Mouse (Mus musculus) frontal cortex, postnatal 25 days (tissue): ENCODE measurements around the gene Szt2.
A peak's percentile ranks its signal among the peaks of the same experiment; 100 is the strongest.

Experiments
- DNase-seq, 2 experiments: peaks; one replicate each; pipeline ENCODE4 v3.0.0; 2022; ENCODE audit warnings: low spot score in 2 of 2

Szt2 gene

DNA sequence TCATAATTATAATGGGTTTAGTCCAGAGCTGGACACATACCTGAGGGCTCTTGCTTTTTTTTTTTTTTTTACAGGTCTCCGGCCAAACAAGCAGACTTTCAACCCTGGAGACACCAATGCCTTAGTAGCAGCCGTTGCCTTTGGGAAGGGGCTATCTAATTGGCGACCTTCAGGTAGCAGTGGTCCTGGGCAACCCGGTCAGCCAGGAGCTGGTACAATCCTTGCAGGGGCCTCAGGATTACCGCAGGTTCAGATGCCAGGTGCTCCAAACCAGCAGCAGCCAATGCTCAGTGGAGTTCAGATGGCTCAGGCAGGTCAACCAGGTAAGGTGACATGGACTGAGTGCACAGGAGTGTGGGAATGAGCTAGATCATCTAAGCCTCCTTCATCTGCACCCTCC, 4.5 kb upstream of the Szt2 start:
- DNase-seq: no peak

DNA sequence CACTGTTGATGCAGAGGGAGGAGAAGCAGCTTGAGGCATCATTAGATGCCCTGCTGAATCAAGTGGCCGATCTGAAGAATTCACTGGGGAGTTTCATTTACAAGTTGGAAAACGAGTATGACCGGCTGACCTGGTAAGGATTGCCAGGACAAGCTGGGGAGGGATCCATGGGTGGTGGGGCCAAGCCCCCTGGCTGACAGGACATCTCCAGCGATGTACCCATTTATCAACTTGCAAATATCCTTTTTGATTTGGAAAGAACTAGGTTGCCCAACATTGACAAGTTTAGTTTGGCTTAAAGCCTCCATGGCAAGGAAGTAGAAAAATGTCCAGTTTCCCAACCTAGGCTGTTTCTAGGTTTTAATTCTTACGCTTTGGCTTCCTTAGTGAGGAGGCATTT, 1.8 kb upstream of the Szt2 start:
- no peak for DNase-seq

GRCm38 (mm10) chr4:118402701-118403100, 6.4 kb downstream of the Szt2 start:
- no peak for DNase-seq

DNA sequence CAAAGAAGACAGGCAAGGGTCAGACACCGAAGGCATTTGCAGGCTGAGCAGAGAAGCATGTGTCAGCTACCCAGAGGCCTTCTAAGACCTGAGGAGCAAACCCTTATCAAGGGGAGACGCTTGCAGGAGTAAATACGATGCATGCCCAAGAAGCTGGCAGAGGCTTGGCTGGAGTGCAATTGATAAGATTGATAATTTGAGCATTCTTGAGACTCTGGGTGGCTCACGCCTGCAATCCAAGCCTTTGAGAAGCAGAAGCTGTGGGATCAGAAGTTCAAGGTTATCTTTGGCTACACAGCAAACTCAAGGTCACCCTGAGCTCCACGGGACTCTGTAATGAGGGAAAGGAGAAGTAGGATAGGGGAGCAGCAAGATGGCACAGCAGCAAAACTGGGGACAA, 7.2 kb downstream of the Szt2 start:
- DNase-seq: no peak

GRCm38 (mm10) chr4:118401421-118401820, 7.7 kb downstream of the Szt2 start:
- no peak for DNase-seq

DNA sequence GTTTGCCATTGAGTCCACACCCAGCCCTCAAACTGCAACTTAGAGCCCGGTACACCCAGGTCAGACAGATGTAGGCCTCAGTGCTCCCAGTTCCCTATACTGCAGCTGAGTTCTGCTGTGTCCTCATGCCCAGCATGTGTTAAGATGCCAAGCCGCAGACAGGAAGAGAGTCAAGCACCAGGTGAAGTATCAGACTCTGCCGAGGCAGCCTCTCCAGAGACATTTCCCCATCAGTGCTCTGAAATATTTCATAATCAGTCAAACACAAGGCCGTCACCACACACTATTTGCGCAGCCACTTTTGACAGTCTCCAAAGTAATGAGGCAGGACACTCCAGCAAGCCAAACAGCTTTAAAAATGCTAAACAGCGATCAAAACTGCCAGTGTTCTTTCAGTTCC, 10.7 kb downstream of the Szt2 start:
- no peak for DNase-seq

- no peak for DNase-seq
These were observed 12.6 kb downstream of the Szt2 start for GRCm38 (mm10) chr4:118396433-118396832.

DNA sequence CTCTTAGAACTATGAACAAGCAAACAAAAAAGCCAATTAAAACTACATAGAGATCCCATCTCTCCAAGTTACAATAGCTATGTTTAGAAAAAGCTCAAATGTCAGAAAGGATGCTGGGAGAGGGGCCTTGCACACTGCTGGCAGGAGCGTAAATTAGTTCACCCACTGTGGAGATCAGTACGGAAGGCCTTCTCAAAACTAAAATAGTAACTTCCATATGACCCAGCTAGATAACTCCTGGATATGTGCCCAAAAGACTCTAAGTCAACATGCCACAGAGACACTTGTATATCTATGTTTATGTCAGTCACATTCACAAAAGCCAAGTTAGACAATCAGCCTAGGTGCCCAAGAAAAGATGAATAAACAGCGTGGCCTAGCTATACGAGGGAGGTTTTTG, 13.8 kb downstream of the Szt2 start:
- DNase-seq: no peak

GRCm38 (mm10) chr4:118394505-118394904, 14.6 kb downstream of the Szt2 start:
- no peak for DNase-seq

DNA sequence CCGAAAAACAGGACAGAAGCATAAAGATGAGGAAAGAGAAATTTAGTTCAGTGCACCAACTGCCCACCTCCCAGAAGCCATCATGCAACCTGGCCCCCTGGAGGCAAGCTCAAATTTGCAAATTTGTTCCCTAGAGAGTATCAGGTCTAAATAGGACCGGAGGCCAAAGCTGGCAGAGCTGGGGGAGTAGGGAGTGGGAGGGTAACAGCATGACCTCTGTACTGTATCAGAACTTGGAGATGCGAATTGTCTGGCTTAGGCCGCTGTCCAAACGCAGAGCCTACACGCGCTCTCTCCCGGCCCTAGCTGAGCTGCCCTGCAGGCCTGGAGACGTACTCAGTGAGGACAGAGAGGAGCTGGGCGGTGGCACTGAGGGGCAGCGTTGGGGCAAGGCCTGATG, 18.9 kb downstream of the Szt2 start:
- DNase-seq: no peak

DNA sequence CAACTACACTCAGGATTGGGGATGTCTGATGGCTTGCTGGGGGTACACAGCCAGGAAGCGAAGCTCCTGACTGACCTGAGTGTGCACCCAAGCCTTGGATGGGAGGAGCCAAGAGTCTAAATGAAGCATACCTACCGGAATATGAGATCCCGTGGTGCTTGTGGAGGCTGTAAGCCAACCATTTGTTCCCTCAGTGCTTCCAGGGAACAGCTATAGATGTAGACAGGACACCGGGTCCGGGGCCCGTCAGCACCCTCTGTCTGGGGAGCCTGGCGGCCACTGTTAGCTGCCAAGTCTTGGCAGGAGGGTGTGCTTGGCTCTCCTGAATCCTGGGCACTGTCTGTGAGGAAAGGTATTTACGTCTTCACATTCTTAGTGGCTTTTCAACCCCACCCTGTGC, 21.8 kb downstream of the Szt2 start:
- DNase-seq: no peak

DNA sequence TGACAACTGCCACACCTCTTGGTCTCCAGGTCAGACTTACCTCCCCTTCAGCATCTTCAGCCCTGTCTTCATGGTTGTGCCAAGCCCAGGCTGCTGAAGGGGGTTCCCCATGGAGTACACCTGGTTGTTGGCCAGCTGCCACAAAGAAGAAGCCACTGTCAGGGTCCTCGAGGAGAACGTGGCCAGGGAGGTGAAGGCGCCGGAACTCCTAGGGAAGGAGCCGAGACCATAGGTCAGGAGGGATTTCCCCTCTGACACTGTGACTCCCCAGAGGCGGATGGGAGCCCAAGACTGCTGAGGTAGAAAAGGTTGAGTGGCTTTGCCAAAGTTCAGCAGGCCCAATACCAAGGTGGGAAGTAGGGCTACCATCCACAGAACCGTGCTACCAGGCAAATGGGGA, 25.8 kb downstream of the Szt2 start:
- no peak for DNase-seq

DNA sequence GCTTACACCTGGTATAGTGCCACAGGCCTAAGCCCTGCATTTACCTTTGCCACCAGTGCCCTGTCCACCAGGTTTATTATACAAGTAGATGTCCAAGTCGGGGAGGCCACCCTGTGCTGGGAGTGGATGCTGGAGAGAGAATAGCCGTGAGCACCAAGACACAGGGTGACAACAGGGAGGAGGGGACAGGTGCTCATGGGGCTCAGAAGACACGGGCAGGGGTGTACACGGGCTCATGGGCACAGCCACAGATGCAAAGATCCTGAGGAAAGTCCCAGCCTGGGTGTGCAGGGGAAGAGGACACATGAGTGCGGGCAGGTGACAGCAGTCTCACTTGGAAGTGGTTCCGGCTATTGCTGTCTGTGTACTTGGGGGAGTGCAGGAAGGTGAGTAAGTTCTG, 33.1 kb downstream of the Szt2 start:
- no peak for DNase-seq

- no peak for DNase-seq
These were observed 37.3 kb downstream of the Szt2 start for GRCm38 (mm10) chr4:118371822-118372221.

- DNase-seq: no peak
These were observed 40.5 kb downstream of the Szt2 start for GRCm38 (mm10) chr4:118368616-118369015.

DNA sequence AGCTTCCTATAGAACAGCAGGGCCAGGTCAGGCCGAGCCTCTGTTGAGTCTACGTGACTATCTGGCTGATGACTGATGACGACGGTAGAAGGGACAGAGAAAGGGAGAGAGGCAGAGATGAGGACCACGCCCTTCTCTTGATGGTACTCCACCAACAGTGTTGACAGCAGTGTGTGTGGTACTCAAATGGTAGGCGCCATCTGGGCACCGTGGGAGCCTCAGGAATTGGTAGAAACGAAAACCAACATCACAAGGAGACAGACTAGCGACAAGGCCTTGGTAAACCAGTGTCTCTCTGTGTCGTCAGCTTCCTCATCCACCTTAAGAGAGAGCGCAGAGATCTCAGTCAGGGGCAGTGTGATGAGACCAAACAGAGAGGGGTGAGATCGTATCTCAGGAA, 41.5 kb downstream of the Szt2 start:
- DNase-seq: no peak

GRCm38 (mm10) chr4:118365991-118366390, 43.1 kb downstream of the Szt2 start:
- DNase-seq: no peak

DNA sequence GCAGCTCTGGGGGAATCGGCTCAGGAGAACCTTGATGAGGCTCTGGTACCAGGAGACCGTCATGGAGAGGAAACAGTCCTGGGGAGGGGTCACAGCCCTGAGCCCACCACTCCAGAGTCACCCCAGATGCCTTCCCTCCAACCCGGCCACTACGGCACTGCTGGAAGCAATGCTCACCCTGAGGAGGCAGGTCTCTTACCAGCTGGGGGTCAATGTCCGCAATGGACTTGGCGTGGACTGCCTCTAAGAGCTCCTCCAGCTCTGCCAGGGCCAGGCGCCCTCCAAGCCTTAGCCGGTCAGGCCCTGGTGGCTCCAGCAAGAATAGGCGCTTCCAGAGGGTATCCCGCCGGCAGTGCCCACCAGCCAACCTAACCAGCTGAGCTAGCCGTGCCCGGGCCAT, 44.4 kb downstream of the Szt2 start:
- DNase-seq: no peak

- DNase-seq: no peak
These were observed 45.1 kb downstream of the Szt2 start for GRCm38 (mm10) chr4:118363985-118364384.

DNA sequence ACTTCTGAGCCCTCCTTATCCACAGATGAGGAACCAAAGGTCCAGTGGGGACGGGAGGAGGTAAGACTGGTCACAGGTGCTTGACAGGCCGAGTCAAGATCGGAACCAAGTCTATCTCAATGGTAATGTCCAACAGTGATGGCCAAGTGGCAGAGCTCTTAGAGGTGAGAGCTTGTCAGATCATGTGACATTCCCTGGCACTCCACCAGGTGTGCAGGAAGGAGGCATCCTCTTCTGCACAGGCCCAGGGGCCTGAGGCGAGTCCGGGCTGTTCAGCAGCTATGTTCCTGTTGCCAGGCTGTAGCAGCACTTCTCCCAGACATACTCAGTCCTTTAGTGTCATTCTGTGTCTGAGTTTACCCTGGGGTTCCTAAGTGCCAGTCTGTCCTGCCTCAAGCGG, 46.2 kb downstream of the Szt2 start:
- no peak for DNase-seq

DNA sequence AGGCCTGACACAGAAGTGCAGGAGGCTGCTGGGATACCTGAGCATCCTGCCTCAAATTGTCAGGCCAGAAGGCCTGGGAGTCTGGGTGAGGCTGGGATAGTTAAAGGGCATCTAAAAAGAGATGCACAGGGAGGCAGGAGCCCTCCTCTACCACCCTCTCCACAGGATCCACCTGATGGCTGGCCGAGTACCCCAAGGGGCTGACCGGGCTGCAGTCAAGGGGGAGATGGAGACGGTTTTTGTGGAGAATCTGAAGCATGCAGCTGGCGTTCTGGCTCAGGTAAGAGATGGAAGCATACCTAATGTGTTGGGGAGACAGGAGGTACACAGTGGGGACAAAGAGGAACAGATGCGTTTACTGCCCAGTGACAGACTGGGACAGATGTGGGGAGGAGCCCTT, 47.6 kb downstream of the Szt2 start:
- DNase-seq: no peak

GRCm38 (mm10) chr4:118359896-118360720, 49.0 kb downstream of the Szt2 start:
- peak; percentile 39 to 49 for DNase-seq

DNA sequence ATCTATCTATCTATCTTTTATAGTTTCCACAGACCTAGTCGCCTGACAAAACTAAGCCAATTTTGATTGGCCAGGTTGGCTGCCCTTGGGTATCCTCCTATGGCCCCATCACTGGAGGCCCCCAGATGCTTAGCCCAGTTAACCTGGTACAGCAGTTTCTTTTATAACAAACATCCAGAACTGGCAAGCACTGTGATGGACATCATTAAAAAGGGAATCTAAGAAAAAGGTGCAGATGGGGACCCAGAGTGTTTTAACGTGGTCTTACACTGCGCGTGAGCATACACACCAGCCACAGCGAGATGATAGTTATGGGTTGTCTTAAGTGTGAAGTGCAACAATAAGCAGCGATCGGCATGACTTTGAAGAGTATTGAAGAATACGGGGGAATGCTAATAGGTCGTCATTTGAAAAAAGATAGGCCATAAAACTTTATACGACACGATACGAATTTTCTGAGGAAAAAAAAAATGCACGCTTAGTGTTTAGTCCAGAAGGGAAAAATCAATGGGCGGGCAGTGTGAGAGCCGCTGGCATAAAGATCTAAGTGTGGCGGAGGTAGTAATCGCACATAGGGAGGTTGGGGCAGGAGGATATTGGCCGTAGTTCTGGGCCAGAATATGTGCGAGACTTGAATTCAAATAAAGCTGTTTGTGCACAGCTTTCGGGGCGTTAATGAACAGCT, 49.7 kb downstream of the Szt2 start:
- DNase-seq: no peak
